Mouse (Mus musculus) spleen, adult 2 months (tissue): ENCODE results near the gene Usp8.

Source experiments
- CTCF ChIP-seq: fragments of 200-500 bp; IDR thresholded peaks from 2 replicates; pipeline ENCODE4 v1.5.1; 2011; ENCODE audit warnings: mild to moderate bottlenecking, inconsistent platforms; ENCODE audit not compliant: insufficient read depth, insufficient read length, insufficient replicate concordance; ENCODE audit errors: extremely low read depth
- POLR2A ChIP-seq: fragments of 200-500 bp; IDR thresholded peaks from 2 replicates; pipeline ENCODE4 v1.6.1; 2011; ENCODE audit warnings: low read depth, low read length, inconsistent platforms

DNA sequence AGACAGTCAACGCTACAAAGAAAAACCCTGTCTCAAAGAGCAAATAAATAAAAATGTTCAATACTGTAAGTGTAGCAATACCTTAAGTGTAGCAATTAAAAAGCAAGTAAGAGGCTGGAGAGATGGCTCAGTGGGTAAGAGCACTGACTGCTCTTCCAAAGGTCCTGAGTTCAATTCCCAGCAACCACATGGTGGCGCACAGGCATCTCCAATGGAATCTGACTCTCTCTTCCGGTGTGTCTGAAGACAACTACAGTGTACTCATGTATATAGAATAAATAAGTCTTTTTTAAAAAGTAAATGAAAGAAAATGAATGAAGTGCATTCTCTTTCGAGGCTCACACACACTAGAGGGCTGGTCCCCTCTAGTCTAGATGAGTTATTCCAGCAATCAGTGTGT, 61.1 kb downstream of the Usp8 start:
- TF ChIP-seq POLR2A (no peak), CTCF (no peak)
